In the genomic region with DNA sequence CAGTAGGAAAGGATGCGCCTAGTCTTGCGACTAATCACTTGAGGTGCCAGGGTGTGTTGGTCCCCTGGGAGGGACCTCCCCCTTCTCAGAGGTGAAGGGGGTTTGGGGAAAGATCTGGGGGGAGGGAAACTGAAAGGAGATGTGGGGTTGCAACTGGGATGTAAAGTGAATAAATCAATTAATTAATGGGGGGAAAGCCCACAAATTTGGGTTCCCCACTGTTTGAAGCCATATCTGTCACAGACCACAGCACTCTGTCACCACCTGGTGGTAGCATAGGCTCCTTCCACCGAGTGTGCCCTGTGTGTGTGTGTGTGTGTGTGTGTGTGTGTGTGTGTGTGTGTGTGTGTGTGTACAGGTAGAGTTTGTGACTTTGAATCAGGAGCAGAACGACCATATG, we compare ENCODE assay signal across 8 mouse cellular contexts.
DNase-seq lines count a peak whose midpoint lies in the region; ATAC-seq and TF ChIP-seq lines count a peak whose summit lies in the region.

No protein-coding gene starts in this region.

- H3K4me1 ChIP-seq in midbrain, embryonic 10.5 days: no peaks in the 10 kb centered on the region
- peaks cover 3% of the 10 kb centered on the region; the same call in 1 of the 2 replicates for H3K4me1 ChIP-seq in midbrain, embryonic 16.5 days (ENCODE audit: control insufficient read depth, insufficient read depth, low read length)
- no peaks in the 10 kb centered on the region for H3K4me1 ChIP-seq in spleen, adult 2 months (ENCODE audit: control insufficient read depth, insufficient read depth, insufficient read length)

- no peak overlapping the region for H3K9ac ChIP-seq in midbrain, embryonic 16.5 days (ENCODE audit: low read depth, low read length)

- intact Hi-C loops in gastrocnemius, postnatal 14 days (cut with DNase I; ENCODE audit: low total_unique reads): no loop called here

- H3K9me3 ChIP-seq in midbrain, embryonic 10.5 days (replicated peaks): no peaks in the 10 kb centered on the region
- H3K9me3 ChIP-seq in midbrain, embryonic 16.5 days (replicated peaks; ENCODE audit: control insufficient read depth, low read length, poor library complexity, severe bottlenecking): no peaks in the 10 kb centered on the region

- 67% methylated on average over 4 of the region's 4 CpGs for WGBS in midbrain, embryonic 10.5 days
- 68% methylated on average over 4 of the region's 4 CpGs for WGBS in midbrain, embryonic 16.5 days
- 40% methylated on average over 4 of the region's 4 CpGs for WGBS in spleen, adult 2 months

- H3K27me3 ChIP-seq in midbrain, embryonic 10.5 days (ENCODE audit: low read depth, poor library complexity, severe bottlenecking): no peaks in the 10 kb centered on the region
- H3K27me3 ChIP-seq in midbrain, embryonic 16.5 days (ENCODE audit: control insufficient read depth, insufficient read depth, low read depth, low read length): no peaks in the 10 kb centered on the region
- H3K27me3 ChIP-seq in spleen, adult 2 months (ENCODE audit: control insufficient read depth, insufficient read depth, low read length): no peaks in the 10 kb centered on the region

- H3K36me3 ChIP-seq in midbrain, embryonic 10.5 days: no peaks in the 10 kb centered on the region
- no peaks in the 10 kb centered on the region for H3K36me3 ChIP-seq in midbrain, embryonic 16.5 days (ENCODE audit: control insufficient read depth, insufficient read depth, low read length)
- H3K36me3 ChIP-seq in spleen, adult 2 months (ENCODE audit: control insufficient read depth, insufficient read depth, low read length): no peaks in the 10 kb centered on the region

- peak; percentile 40 for DNase-seq in gastrocnemius, postnatal 14 days
- no peak for DNase-seq in gastrocnemius, adult 18-20 months (ENCODE audit: low spot score)
- DNase-seq in midbrain, embryonic 10.5 days (ENCODE audit: low spot score): peak; percentile 20
- DNase-seq in cerebellum, adult 18-20 months: peak; percentile 65 to 74
- DNase-seq in kidney, postnatal 14 days: peak; percentile 49
- DNase-seq in spleen, adult 2 months (ENCODE audit: low read depth in 1 of 2, low spot score in 2 of 2): peak in 1 of 2 experiments; percentile 45
- no peak for DNase-seq in frontal cortex, postnatal 14 days (ENCODE audit: low spot score in 2 of 2)

- ATAC-seq in midbrain, embryonic 16.5 days: no peak

- no peak overlapping the region for H3K4me3 ChIP-seq in midbrain, embryonic 10.5 days
- no peak overlapping the region for H3K4me3 ChIP-seq in midbrain, embryonic 16.5 days (ENCODE audit: low read depth, low read length)
- no peak overlapping the region for H3K4me3 ChIP-seq in spleen, adult 2 months (ENCODE audit: extremely low read depth, insufficient read depth, insufficient read length)

- TF ChIP-seq POLR2A in spleen, adult 2 months (IDR thresholded peaks at IDR 0.05; ENCODE audit: low read depth, low read length): no peak

- no peak overlapping the region for H3K27ac ChIP-seq in midbrain, embryonic 10.5 days (replicated peaks)
- no peak overlapping the region for H3K27ac ChIP-seq in midbrain, embryonic 16.5 days (ENCODE audit: low read length)
- no peak overlapping the region for H3K27ac ChIP-seq in spleen, adult 2 months (ENCODE audit: insufficient read depth, low read length)

- H3K4me2 ChIP-seq in midbrain, embryonic 16.5 days (ENCODE audit: low read length): no peak overlapping the region

- peak; percentile 61; the same call in 1 of the 2 replicates for TF ChIP-seq CTCF in spleen, adult 2 months (IDR thresholded peaks at IDR 0.05; ENCODE audit: extremely low read depth, insufficient read depth, insufficient read length, insufficient replicate concordance)

Comparison
In these comparisons a context has a peak if more than half of its experiments do, and no peak if none do; other contexts are left out.
1. DNase-seq: peak in gastrocnemius, postnatal 14 days (single experiment), midbrain, embryonic 10.5 days (single experiment), cerebellum, adult 18-20 months (2 of 2) and kidney, postnatal 14 days (single experiment); none in gastrocnemius, adult 18-20 months (single experiment) and frontal cortex, postnatal 14 days (0 of 2).